ENCODE assay signal across 8 mouse cellular contexts in the genomic region with DNA sequence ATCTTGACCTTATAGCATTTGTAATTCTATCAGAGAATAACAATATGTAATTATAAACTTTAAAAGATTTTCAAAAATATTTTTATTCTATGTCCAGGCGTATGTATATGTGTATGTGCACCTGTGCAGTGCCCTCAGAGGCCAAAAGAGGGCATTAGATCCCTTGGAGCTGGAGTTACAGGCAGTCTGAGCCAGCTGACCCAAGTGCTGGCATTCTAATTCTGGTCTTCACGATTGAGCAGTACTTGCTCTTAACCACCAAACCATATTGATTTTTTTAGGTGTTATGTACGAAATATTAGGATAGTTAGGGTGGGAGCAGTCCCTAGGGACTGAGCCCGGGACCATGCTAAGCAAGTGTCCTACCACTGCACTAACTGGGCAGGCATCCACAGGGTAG. TPM values are rescaled to one million over a fixed set of nuclear protein-coding genes. Genes with fewer than 3 reads are reported as not detected.
DNase-seq lines count a peak whose midpoint lies in the region; ATAC-seq and TF ChIP-seq lines count a peak whose summit lies in the region.

No protein-coding gene starts in this region.

- TF ChIP-seq CTCF in Patski (IDR thresholded peaks at IDR 0.05) = peak; percentile 61
- peak; percentile 32 for TF ChIP-seq CTCF in forebrain, postnatal 0 days (IDR thresholded peaks at IDR 0.05; ENCODE audit: low read depth)

- in situ Hi-C loops in Patski (cut with MboI; ENCODE audit: low pct_unique_long_range_greater_than_20kb) = no loop called here

- no peak overlapping the region for H3K9ac ChIP-seq in kidney, embryonic 14.5 days (ENCODE audit: low read depth, low read length)
- H3K9ac ChIP-seq in forebrain, postnatal 0 days = 0 out of 2 replicates have a peak overlapping the region, but pooled peaks have one; percentile 71

- H3K9me3 ChIP-seq in kidney, embryonic 14.5 days (ENCODE audit: control insufficient read depth, low read length) = no peaks in the 10 kb centered on the region
- no peaks in the 10 kb centered on the region for H3K9me3 ChIP-seq in forebrain, postnatal 0 days (ENCODE audit: low read length)

- H3K27ac ChIP-seq in kidney, embryonic 14.5 days (ENCODE audit: low read depth, low read length) = no peak overlapping the region
- H3K27ac ChIP-seq in forebrain, postnatal 0 days (ENCODE audit: low read depth, low read length) = peak overlapping the region; percentile 95; the same call in 1 of the 2 replicates

- H3K4me2 ChIP-seq in kidney, embryonic 14.5 days (replicated peaks; ENCODE audit: low read depth, low read length) = peak overlapping the region; percentile 68
- peak overlapping the region; percentile 55 for H3K4me2 ChIP-seq in forebrain, postnatal 0 days (ENCODE audit: low read depth)

- H3K36me3 ChIP-seq in kidney, embryonic 14.5 days (ENCODE audit: control insufficient read depth, insufficient read depth, low read length) = no peaks in the 10 kb centered on the region
- no peaks in the 10 kb centered on the region for H3K36me3 ChIP-seq in forebrain, postnatal 0 days (ENCODE audit: insufficient read depth)

- CTCF ChIA-PET in Patski (lab: Charles Lee) = interaction anchor here (0.8 to 0.9 kb wide), 4 partner anchors 13 to 69 kb away, joined by 3 to 4 read pairs (median 3); no protein-coding TSS in a partner anchor

- WGBS in kidney, embryonic 14.5 days = 74% methylated on average over 4 of the region's 4 CpGs
- WGBS in forebrain, postnatal 0 days = 83% methylated on average over 4 of the region's 4 CpGs

- no peaks in the 10 kb centered on the region for H3K27me3 ChIP-seq in kidney, embryonic 14.5 days (ENCODE audit: control insufficient read depth, insufficient read depth, low read length)
- no peaks in the 10 kb centered on the region for H3K27me3 ChIP-seq in Patski
- H3K27me3 ChIP-seq in forebrain, postnatal 0 days (ENCODE audit: insufficient read depth, low read length) = no peaks in the 10 kb centered on the region

- ATAC-seq in kidney, embryonic 14.5 days (ENCODE audit: low FRiP score, low TSS enrichment) = peak; percentile 11; the same call in 1 of the 2 replicates
- no peak for ATAC-seq in Patski
- ATAC-seq in forebrain, postnatal 0 days = no peak
- peak; percentile 36 for ATAC-seq in megakaryocyte progenitor cell, adult 5-6 weeks (replicated peaks; ENCODE audit: poor library complexity)

- peak overlapping the region; percentile 59 for H3K4me3 ChIP-seq in kidney, embryonic 14.5 days (ENCODE audit: low read length)
- peak overlapping the region; percentile 61 for H3K4me3 ChIP-seq in forebrain, postnatal 0 days (ENCODE audit: low read depth, low read length)

- H3K4me1 ChIP-seq in kidney, embryonic 14.5 days (ENCODE audit: control insufficient read depth, insufficient read depth, low read length) = peaks cover 11% of the 10 kb centered on the region
- peaks cover 4% of the 10 kb centered on the region; the same call in 1 of the 2 replicates for H3K4me1 ChIP-seq in forebrain, postnatal 0 days (ENCODE audit: insufficient read depth)

- DNase-seq in kidney, adult 9 months = no peak
- no peak for DNase-seq in Patski (ENCODE audit: low read depth, low spot score)
- DNase-seq in forebrain, postnatal 0 days = no peak
- DNase-seq in c-Kit-positive CD71-positive TER-119-positive erythroid progenitor cells, embryonic 14.5 days (ENCODE audit: low spot score) = no peak
- DNase-seq in urinary bladder, postnatal 10 days (ENCODE audit: low spot score) = no peak
- no peak for DNase-seq in layer of hippocampus, postnatal 25 days (ENCODE audit: extremely low spot score in 1 of 2, low spot score in 1 of 2)

- POLR2A ChIA-PET in Patski (lab: Charles Lee) = interaction anchor here (0.7 to 0.9 kb wide), 2 partner anchors 15 to 202 kb away, joined by 4 read pairs; no protein-coding TSS in a partner anchor

RNA-seq across cellular contexts. Expression of gene Sgf29, which starts 0.6 kb away (rescaled TPM):
- 35.6 and 52.5 TPM in 2 replicates for polyA plus RNA-seq in kidney, embryonic 14.5 days (2014; fragmentation: Nextera tagmentation; extraction: Ambion mirVana)
- 21.1 TPM for polyA plus RNA-seq in Patski (2021)
- 22.8 and 37.1 TPM in 2 replicates for total RNA-seq in forebrain, postnatal 0 days (2014; rRNA removed)
- 59.6 and 62.3 TPM in 2 replicates for polyA plus RNA-seq in forebrain, postnatal 0 days (2015; fragmentation: Nextera tagmentation; extraction: Ambion mirVana)
- 65.7 and 74.6 TPM in 2 replicates for total RNA-seq in megakaryocyte progenitor cell, adult 5-6 weeks (2015)
- 40.1 and 52.5 TPM in 2 replicates for total RNA-seq in megakaryocyte progenitor cell, adult 5-6 weeks (2017)
- 10 to 100 TPM; 30.5 to 35.1 TPM for total RNA-seq in layer of hippocampus, postnatal 25 days (2021)

RNA-seq across cellular contexts. Expression of gene Nupr1, which starts 17.8 kb away (rescaled TPM):
- polyA plus RNA-seq in kidney, embryonic 14.5 days (2014; fragmentation: Nextera tagmentation; extraction: Ambion mirVana) = 2.4 and 2.6 TPM in 2 replicates
- 138 TPM for polyA plus RNA-seq in Patski (2021)
- 4.8 and 7.3 TPM in 2 replicates for total RNA-seq in forebrain, postnatal 0 days (2014; rRNA removed)
- polyA plus RNA-seq in forebrain, postnatal 0 days (2015; fragmentation: Nextera tagmentation; extraction: Ambion mirVana) = 15.5 and 18.0 TPM in 2 replicates
- total RNA-seq in megakaryocyte progenitor cell, adult 5-6 weeks (2015) = 0.17 and 1.6 TPM in 2 replicates
- total RNA-seq in megakaryocyte progenitor cell, adult 5-6 weeks (2017) = 0.92 and 1.3 TPM in 2 replicates
- total RNA-seq in layer of hippocampus, postnatal 25 days (2021) = 1 to 10 TPM; 5.8 to 8.6 TPM

RNA-seq across cellular contexts. Expression of gene Sult1a1, which starts 27.7 kb away (rescaled TPM):
- 5.2 and 6.3 TPM in 2 replicates for polyA plus RNA-seq in kidney, embryonic 14.5 days (2014; fragmentation: Nextera tagmentation; extraction: Ambion mirVana)
- 0.62 TPM for polyA plus RNA-seq in Patski (2021)
- total RNA-seq in forebrain, postnatal 0 days (2014; rRNA removed) = 15.8 and 22.8 TPM in 2 replicates
- polyA plus RNA-seq in forebrain, postnatal 0 days (2015; fragmentation: Nextera tagmentation; extraction: Ambion mirVana) = 15.4 and 16.0 TPM in 2 replicates
- total RNA-seq in megakaryocyte progenitor cell, adult 5-6 weeks (2015) = 1.7 and 3.2 TPM in 2 replicates
- total RNA-seq in megakaryocyte progenitor cell, adult 5-6 weeks (2017) = 1.0 and 3.6 TPM in 2 replicates
- 10 to 100 TPM in 1 of 2 experiments, 1 to 10 TPM in 1; 9.5 to 11.1 TPM for total RNA-seq in layer of hippocampus, postnatal 25 days (2021)

RNA-seq across cellular contexts. Expression of gene Bola2, which starts 46.7 kb away (rescaled TPM):
- 145 and 184 TPM in 2 replicates for polyA plus RNA-seq in kidney, embryonic 14.5 days (2014; fragmentation: Nextera tagmentation; extraction: Ambion mirVana)
- polyA plus RNA-seq in Patski (2021) = 102 TPM
- 66.9 and 115 TPM in 2 replicates for total RNA-seq in forebrain, postnatal 0 days (2014; rRNA removed)
- 139 and 205 TPM in 2 replicates for polyA plus RNA-seq in forebrain, postnatal 0 days (2015; fragmentation: Nextera tagmentation; extraction: Ambion mirVana)
- total RNA-seq in megakaryocyte progenitor cell, adult 5-6 weeks (2015) = 89.8 and 95.2 TPM in 2 replicates
- total RNA-seq in megakaryocyte progenitor cell, adult 5-6 weeks (2017) = 168 and 218 TPM in 2 replicates
- total RNA-seq in layer of hippocampus, postnatal 25 days (2021) = 100 to 1,000 TPM; 104 to 112 TPM

RNA-seq across cellular contexts. Expression of gene Slx1b, which starts 47.1 kb away (rescaled TPM):
- 7.7 and 8.1 TPM in 2 replicates for polyA plus RNA-seq in kidney, embryonic 14.5 days (2014; fragmentation: Nextera tagmentation; extraction: Ambion mirVana)
- 14.8 TPM for polyA plus RNA-seq in Patski (2021)
- 15.8 and 17.9 TPM in 2 replicates for total RNA-seq in forebrain, postnatal 0 days (2014; rRNA removed)
- 7.5 and 10.1 TPM in 2 replicates for polyA plus RNA-seq in forebrain, postnatal 0 days (2015; fragmentation: Nextera tagmentation; extraction: Ambion mirVana)
- 4.2 and 4.8 TPM in 2 replicates for total RNA-seq in megakaryocyte progenitor cell, adult 5-6 weeks (2015)
- 4.6 and 4.7 TPM in 2 replicates for total RNA-seq in megakaryocyte progenitor cell, adult 5-6 weeks (2017)
- total RNA-seq in layer of hippocampus, postnatal 25 days (2021) = 10 to 100 TPM; 16.4 to 19.4 TPM

Comparison
In these comparisons a context has a peak if more than half of its experiments do, and no peak if none do; other contexts are left out.
1. ATAC-seq: peak in kidney, embryonic 14.5 days (single experiment) and megakaryocyte progenitor cell, adult 5-6 weeks (single experiment); none in Patski (single experiment) and forebrain, postnatal 0 days (single experiment).